Mouse (Mus musculus): ENCODE data around the gene Sim1. TPM values are rescaled to one million over a fixed set of nuclear protein-coding genes. Genes with fewer than 3 reads are reported as not detected.

The Sim1 gene
- polyA plus RNA-seq, 1 experiment from 2014 or later: 0.02 TPM

DNA sequence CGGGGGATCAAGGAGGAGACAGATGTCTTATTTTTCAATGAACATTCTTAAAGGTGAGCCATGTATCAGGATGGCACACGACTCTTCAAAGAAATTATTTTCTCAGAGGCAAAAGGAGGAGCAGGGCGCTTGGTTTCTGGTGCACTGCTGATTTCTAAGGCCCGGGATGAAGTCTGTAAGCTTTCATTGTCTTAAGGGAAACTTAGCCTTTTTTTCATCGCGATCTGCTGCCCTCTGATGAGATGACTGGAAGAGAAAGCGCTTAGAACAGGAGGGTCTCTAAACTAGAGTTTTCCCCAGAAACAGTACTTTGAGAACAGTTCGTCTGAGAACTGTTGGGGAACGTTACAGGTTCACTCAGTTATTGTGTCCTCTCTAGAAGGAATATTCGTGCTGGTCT, 1.0 kb upstream of the Sim1 start:
- Histone ChIP-seq H3K4me2 (ENCODE audit: low read depth, low read length) (no peak overlapping the region), H3K9me3 (ENCODE audit: control insufficient read depth, low read length) (no peaks in the 10 kb centered on the region), H3K36me3 (ENCODE audit: control insufficient read depth, insufficient read depth, low read length) (no peaks in the 10 kb centered on the region), H3K9ac (ENCODE audit: low read depth, low read length) (no peak overlapping the region), H3K4me1 (ENCODE audit: control insufficient read depth, insufficient read depth, low read length) (peaks cover 11% of the 10 kb centered on the region), H3K27ac (ENCODE audit: low read length) (no peak overlapping the region), H3K4me3 (ENCODE audit: low read length) (no peak overlapping the region), H3K27me3 (replicated peaks; ENCODE audit: control insufficient read depth, insufficient read depth, low read length) (peaks cover 63% of the 10 kb centered on the region)
- no peak for ATAC-seq
- WGBS: 4% methylated on average over 10 of the region's 10 CpGs

DNA sequence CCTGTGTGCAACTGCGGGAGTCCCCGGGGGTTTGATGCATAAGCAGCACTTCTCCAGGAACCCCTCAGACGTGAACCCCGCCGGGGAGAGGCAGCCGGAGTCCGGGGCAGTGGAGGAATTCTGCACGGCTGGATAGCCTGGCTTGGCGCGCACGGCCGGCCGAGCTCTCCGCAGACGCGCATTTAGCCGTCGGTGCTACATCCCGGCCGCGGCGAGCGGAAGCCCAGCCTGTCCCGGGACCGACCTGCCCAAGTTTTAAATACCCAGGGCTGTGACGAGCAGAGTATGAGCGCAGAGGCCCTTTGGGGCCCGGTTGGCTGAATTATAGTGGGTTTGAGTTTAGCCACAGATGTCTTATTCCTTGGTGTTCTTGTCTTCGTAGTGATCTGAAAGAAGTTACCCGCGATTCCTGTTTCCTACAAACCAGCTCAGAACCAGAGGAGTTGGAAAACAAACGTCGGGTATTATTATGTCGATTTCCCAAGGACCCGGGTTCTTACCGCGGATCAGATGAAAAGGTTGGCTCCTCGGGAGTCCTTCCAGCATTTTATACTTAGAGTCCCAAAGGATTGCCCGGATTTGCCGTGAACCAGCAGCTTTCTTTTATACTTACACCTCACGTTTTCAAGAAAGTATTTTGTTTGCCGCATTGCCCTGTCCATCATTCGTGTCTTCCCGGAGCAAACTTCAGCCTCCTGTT, 687 bp downstream of the Sim1 start:
- under 1% methylated on average over 44 of the region's 44 CpGs for WGBS
- Histone ChIP-seq H3K4me1 (ENCODE audit: control insufficient read depth, insufficient read depth, low read length) (peaks cover 11% of the 10 kb centered on the region), H3K27ac (ENCODE audit: low read length) (no peak overlapping the region), H3K27me3 (replicated peaks; ENCODE audit: control insufficient read depth, insufficient read depth, low read length) (peaks cover 55% of the 10 kb centered on the region), H3K36me3 (ENCODE audit: control insufficient read depth, insufficient read depth, low read length) (no peaks in the 10 kb centered on the region), H3K4me2 (ENCODE audit: low read depth, low read length) (peak overlapping the region; percentile 74), H3K9ac (ENCODE audit: low read depth, low read length) (no peak overlapping the region), H3K4me3 (ENCODE audit: low read length) (peak overlapping the region; percentile 48), H3K9me3 (ENCODE audit: control insufficient read depth, low read length) (no peaks in the 10 kb centered on the region)
- ATAC-seq: peak; percentile 40

DNA sequence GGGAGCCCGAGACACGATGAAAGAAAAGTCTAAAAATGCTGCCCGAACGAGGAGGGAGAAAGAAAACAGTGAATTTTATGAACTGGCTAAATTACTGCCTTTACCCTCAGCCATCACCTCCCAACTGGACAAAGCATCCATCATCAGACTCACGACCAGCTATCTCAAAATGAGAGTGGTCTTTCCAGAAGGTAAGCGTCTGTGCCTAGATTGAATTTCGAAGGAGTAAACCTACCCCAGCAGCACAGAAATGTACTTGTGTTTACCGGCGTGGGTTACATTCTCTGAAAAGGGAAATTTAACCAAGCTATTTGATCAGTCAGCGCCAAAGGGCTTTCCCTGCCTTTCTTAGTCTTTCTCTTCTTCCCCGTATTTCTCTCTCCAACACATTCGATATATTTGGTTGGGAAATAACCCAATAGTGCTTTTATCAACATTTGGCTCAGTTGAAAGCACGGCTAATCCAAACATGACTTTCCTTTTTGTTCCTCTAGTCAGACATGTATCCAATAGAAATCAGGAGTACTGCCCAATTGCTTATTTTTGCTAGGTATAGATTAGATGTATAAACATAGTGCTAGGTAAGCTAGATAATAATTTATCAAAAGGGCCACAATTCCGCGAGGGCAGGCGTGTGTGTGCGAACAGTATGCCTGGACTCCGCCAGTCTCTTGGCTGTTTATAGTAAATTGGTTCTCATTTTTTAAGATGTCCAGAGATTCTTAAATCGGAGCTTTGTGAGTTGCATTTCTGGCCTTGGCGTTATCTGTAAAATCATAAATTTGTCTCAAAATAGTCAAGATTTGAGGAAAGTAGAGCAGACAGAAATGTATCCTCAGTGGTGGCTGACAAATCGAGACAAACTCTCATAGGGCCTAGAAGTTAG, 1.6 kb downstream of the Sim1 start:
- Histone ChIP-seq H3K9ac (ENCODE audit: low read depth, low read length) (no peak overlapping the region), H3K36me3 (ENCODE audit: control insufficient read depth, insufficient read depth, low read length) (no peaks in the 10 kb centered on the region), H3K4me3 (ENCODE audit: low read length) (no peak overlapping the region), H3K4me2 (ENCODE audit: low read depth, low read length) (no peak overlapping the region), H3K4me1 (ENCODE audit: control insufficient read depth, insufficient read depth, low read length) (peaks cover 11% of the 10 kb centered on the region), H3K9me3 (ENCODE audit: control insufficient read depth, low read length) (no peaks in the 10 kb centered on the region), H3K27me3 (replicated peaks; ENCODE audit: control insufficient read depth, insufficient read depth, low read length) (peaks cover 57% of the 10 kb centered on the region), H3K27ac (ENCODE audit: low read length) (no peak overlapping the region)
- WGBS: 6% methylated on average over 21 of the region's 21 CpGs
- no peak for ATAC-seq

DNA sequence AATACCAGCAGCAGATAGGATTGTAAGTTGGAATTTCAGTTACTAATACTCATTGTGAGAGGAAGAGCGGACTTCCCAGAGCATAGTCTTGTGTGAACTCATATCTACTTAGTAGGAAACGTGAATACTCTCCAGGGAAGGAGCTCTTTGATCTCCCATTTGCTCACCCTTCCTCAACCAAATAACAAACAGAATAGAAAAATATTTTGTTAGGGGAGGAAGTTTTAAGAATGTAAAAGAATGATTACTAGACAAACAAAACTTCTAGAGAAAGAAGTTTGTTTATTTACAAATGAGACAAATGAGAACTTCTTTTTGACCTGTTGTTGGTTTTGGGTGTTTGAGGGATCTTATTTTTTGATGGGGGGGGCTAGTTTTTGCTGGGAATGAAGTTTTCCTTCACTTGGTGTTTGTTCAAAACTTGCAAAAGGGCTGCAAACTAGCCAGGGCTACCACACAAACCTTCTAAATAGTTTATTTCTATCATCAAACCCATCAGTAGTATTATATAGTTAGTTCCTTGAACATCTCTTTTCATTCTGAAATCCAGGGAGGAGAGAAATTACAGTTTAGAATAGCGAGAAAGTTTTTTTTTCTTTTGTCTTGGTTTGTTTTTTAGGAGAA, 2.3 kb downstream of the Sim1 start:
- ATAC-seq: no peak
- no peak overlapping the region for H3K4me3 ChIP-seq (ENCODE audit: low read length)
- no peak overlapping the region for H3K9ac ChIP-seq (ENCODE audit: low read depth, low read length)
- 11% methylated on average over 3 of the region's 3 CpGs for WGBS
- peaks cover 61% of the 10 kb centered on the region for H3K27me3 ChIP-seq (replicated peaks; ENCODE audit: control insufficient read depth, insufficient read depth, low read length)
- no peak overlapping the region for H3K27ac ChIP-seq (ENCODE audit: low read length)
- H3K9me3 ChIP-seq (ENCODE audit: control insufficient read depth, low read length): no peaks in the 10 kb centered on the region
- H3K4me2 ChIP-seq (ENCODE audit: low read depth, low read length): no peak overlapping the region
- peaks cover 11% of the 10 kb centered on the region for H3K4me1 ChIP-seq (ENCODE audit: control insufficient read depth, insufficient read depth, low read length)
- H3K36me3 ChIP-seq (ENCODE audit: control insufficient read depth, insufficient read depth, low read length): no peaks in the 10 kb centered on the region

DNA sequence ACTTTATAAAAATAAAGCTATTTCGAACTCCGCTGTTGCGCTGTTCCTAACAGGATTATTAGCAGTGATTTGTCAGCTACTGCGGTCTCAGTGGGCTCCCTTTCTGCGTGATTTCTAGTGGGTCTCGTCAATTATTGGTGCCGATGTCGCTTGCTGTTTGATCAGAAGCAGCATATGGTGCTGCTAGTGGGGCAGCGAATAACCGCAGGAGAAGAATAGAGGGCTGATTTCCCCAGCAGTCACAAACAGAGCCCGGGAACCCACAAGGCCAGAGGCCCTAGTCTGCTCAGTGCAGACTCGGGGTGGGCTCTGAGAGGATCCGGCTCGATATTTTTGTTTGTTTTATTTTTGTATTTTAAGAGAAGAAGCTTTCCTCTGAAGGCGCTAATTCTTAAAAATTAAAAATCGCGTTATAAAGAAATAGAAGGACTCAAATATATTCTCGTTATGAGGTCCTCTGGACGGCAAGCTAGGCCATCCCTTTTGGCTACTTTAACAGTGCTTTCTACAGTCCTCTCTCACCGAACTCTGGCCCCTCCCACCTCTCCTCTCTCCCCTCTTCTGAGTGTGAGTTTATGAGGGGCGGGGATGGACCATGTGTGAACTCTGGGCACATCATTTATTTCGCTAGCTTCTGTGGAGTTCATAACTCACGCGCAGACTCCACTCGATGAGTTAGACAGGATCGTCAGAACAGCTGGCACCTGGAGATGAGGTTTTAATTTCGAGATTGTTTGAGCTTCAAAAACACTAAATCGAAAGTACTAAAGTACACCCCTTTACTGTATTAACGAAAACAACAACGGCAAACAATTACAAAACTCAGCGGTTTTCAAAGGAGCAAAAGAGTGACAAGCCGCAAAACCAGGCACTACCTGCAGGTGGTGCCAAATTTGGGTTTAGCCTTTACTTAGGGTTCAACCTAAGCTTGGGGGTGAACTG, 3.2 kb downstream of the Sim1 start:
- peaks cover 59% of the 10 kb centered on the region for H3K27me3 ChIP-seq (replicated peaks; ENCODE audit: control insufficient read depth, insufficient read depth, low read length)
- H3K9ac ChIP-seq (ENCODE audit: low read depth, low read length): no peak overlapping the region
- WGBS: 2% methylated on average over 32 of the region's 32 CpGs

DNA sequence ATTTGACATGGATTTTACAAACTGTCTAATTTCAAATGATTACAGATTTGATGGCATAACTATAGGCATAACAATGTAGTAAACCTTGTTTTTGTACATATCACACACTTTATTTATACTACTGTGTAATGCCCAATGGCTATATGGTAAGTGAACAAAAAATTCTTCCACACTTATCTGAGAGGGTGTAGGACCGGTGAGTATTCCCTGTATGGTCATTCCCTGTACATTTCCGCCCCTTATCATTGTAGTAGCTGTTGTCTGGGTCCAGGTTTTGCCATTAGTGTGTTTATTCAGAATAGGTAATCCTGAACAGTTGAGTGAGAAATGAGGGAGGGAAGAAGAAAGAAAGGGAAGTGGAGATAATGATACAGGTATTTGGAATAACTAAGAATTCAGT, 4.1 kb downstream of the Sim1 start:
- Histone ChIP-seq H3K27ac (ENCODE audit: low read length) (no peak overlapping the region), H3K9me3 (ENCODE audit: control insufficient read depth, low read length) (no peaks in the 10 kb centered on the region), H3K4me3 (ENCODE audit: low read length) (no peak overlapping the region), H3K4me2 (ENCODE audit: low read depth, low read length) (no peak overlapping the region), H3K27me3 (replicated peaks; ENCODE audit: control insufficient read depth, insufficient read depth, low read length) (peaks cover 57% of the 10 kb centered on the region), H3K36me3 (ENCODE audit: control insufficient read depth, insufficient read depth, low read length) (no peaks in the 10 kb centered on the region), H3K4me1 (ENCODE audit: control insufficient read depth, insufficient read depth, low read length) (peaks cover 11% of the 10 kb centered on the region), H3K9ac (ENCODE audit: low read depth, low read length) (no peak overlapping the region)
- no peak for ATAC-seq
- WGBS: 21% methylated on average over 2 of the region's 2 CpGs

More for the DNA sequence above, 3.2 kb downstream of the Sim1 start:
- Histone ChIP-seq H3K4me1 (ENCODE audit: control insufficient read depth, insufficient read depth, low read length) (peaks cover 11% of the 10 kb centered on the region), H3K4me3 (ENCODE audit: low read length) (no peak overlapping the region), H3K27ac (ENCODE audit: low read length) (no peak overlapping the region), H3K9me3 (ENCODE audit: control insufficient read depth, low read length) (no peaks in the 10 kb centered on the region), H3K4me2 (ENCODE audit: low read depth, low read length) (no peak overlapping the region), H3K36me3 (ENCODE audit: control insufficient read depth, insufficient read depth, low read length) (no peaks in the 10 kb centered on the region)
- ATAC-seq: no peak

DNA sequence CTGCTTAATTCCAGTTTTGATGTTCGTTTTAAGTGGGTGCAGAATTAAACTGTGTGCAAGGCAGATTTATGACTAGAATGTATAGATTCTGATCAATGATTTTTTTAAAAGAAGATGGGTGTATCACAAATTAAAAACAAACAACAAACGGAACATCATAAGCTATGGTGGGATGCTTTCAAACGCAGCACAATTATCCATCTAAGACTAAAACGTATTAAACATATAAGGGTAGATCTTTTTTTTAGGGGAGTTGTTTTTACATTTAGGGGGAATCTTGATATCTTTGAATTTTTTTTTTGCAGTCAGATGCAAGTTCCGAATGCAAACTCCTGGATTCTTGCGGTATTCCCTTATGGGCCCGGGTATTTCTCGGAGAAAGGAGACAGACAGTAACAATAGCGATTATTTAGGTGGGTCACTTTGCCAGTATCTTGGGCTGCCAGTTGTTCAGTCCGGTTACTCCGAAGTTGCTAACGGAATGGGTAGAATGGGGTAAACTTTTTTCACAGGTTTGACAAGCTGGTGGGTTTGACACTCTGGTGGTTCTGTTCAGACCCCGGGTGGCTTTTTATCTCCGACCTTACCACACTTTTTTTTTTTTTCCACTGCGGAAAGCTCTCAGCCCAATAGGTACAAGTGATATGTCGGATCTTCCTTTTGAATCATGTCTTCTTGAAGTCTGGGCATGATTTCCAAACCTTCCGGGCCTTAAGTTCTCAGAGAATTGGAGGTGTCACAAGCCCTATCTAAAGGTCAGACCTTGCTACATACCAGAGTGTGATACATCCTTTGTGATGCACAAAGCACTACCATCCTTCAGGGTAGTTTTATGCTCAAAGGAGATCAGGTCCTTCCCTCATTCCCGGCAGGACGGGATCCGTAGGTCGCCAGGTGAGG, 5.5 kb downstream of the Sim1 start:
- Histone ChIP-seq H3K9ac (ENCODE audit: low read depth, low read length) (no peak overlapping the region), H3K27me3 (replicated peaks; ENCODE audit: control insufficient read depth, insufficient read depth, low read length) (peaks cover 59% of the 10 kb centered on the region), H3K36me3 (ENCODE audit: control insufficient read depth, insufficient read depth, low read length) (no peaks in the 10 kb centered on the region), H3K9me3 (ENCODE audit: control insufficient read depth, low read length) (no peaks in the 10 kb centered on the region), H3K4me3 (ENCODE audit: low read length) (no peak overlapping the region), H3K4me1 (ENCODE audit: control insufficient read depth, insufficient read depth, low read length) (peaks cover under 1% of the 10 kb centered on the region; the same call in 1 of the 2 replicates), H3K4me2 (ENCODE audit: low read depth, low read length) (no peak overlapping the region), H3K27ac (ENCODE audit: low read length) (no peak overlapping the region)
- no peak for ATAC-seq
- WGBS: 3% methylated on average over 21 of the region's 21 CpGs
